Mouse (Mus musculus) heart, postnatal 0 days (tissue): ENCODE measurements around the gene Xpo1. TPM values are rescaled to one million over a fixed set of nuclear protein-coding genes. Genes with fewer than 3 reads are reported as not detected.
A peak's percentile ranks its signal among the peaks of the same experiment; 100 is the strongest.

Experiments used
- ATAC-seq: fragments of 200-750 bp; cut with Nextera tagmentation; 2 replicates; pipeline ENCODE4 v1.8.0; 2017; ENCODE audit warnings: low read depth, moderate number of reproducible peaks, moderate library complexity; ENCODE audit not compliant: insufficient read depth
- DNase-seq: peaks from one replicate; pipeline ENCODE4 v3.0.0-alpha.2; 2016; ENCODE audit warnings: low spot score
- H3K27ac ChIP-seq: fragments of 300-500 bp; sonication (generic); 2 replicates; pipeline ENCODE4 v1.5.1; 2014; ENCODE audit warnings: low read depth, mild to moderate bottlenecking
- H3K27me3 ChIP-seq: fragments of 300-500 bp; sonication (generic); 2 replicates; pipeline ENCODE4 v1.6.1; 2014; ENCODE audit warnings: low read length, mixed read lengths; ENCODE audit not compliant: control insufficient read depth, insufficient read depth
- H3K36me3 ChIP-seq: fragments of 300-500 bp; sonication (generic); replicated peaks from 2 replicates; pipeline ENCODE4 v1.6.1; 2014; ENCODE audit warnings: low read length, mixed read lengths; ENCODE audit not compliant: control insufficient read depth, insufficient read depth
- H3K4me1 ChIP-seq: fragments of 300-500 bp; sonication (generic); 2 replicates; pipeline ENCODE4 v1.6.1; 2014; ENCODE audit warnings: antibody characterized with exemption; ENCODE audit not compliant: control insufficient read depth, insufficient read depth
- H3K4me2 ChIP-seq: fragments of 300-500 bp; sonication (generic); 2 replicates; pipeline ENCODE4 v1.6.1; 2014; ENCODE audit warnings: low read depth, mild to moderate bottlenecking, low read length, moderate library complexity
- H3K4me3 ChIP-seq: fragments of 300-500 bp; sonication (generic); 2 replicates; pipeline ENCODE4 v1.5.1; 2014; ENCODE audit warnings: low read depth, low read length
- H3K9ac ChIP-seq: fragments of 300-500 bp; sonication (generic); replicated peaks from 2 replicates; pipeline ENCODE4 v1.6.1; 2014; ENCODE audit warnings: low read depth, low read length, mixed read lengths
- H3K9me3 ChIP-seq: fragments of 300-500 bp; sonication (generic); replicated peaks from 2 replicates; pipeline ENCODE4 v1.6.1; 2016; ENCODE audit warnings: low read length; ENCODE audit not compliant: control insufficient read depth
- CTCF ChIP-seq: IDR thresholded peaks from 2 replicates; pipeline ENCODE4 v1.5.1; 2016; ENCODE audit warnings: antibody characterized with exemption, control low read depth, low read depth
- EP300 ChIP-seq: IDR thresholded peaks from 2 replicates; pipeline ENCODE4 v1.6.1; 2016; ENCODE audit warnings: antibody characterized with exemption, low read depth
- WGBS: fragments of 180-500 bp; shearing (Covaris S2); extraction: QIAGEN DNeasy Blood & Tissue Kit; methylation state at CpG from one replicate; pipeline ENCODE4 v1.1.7; 2014; 5-methylcytosine and 5-hydroxymethylcytosine counted together
- polyA plus RNA-seq: library from polyadenylated mRNA; unstranded; fragments of >200 nt; fragmentation: Nextera tagmentation; extraction: Ambion mirVana; gene quantifications from 2 replicates; pipeline ENCODE4 v1.2.1, GENCODE M21; 2015
- total RNA-seq: library from RNA; depleted of rRNA; stranded (reverse); fragments of >200 nt; gene quantifications from 2 replicates; pipeline ENCODE4 v1.2.3, GENCODE M21; 2014; ENCODE audit warnings: low replicate concordance

Gene Xpo1
- total and polyA plus RNA-seq, 2 experiments from 2014 or later, result 21.2 to 38.4 TPM

DNA sequence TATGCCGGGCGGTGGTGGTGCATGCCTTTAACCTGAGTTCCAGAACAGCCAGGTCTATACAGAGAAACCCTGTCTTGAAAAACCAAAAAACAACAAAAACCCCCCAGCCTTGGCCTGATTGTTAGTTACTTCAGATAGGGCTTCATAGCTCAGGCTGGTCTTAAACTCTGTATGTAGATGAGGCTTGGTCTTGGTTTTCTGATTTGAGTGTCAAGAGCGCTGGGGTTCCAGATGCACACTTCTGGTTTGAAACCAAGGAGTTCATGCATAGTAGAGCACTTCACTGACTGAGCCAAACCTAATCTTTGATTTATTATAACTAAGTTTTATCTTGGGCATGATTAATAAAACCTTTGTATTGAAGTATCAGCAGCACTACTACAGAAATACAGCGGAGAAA is 3.2 kb downstream of the Xpo1 start:
- H3K4me2 ChIP-seq, result no peak overlapping the region
- ATAC-seq (no peak), DNase-seq (no peak)
- no peak overlapping the region for H3K9ac ChIP-seq
- H3K27ac ChIP-seq, result no peak overlapping the region; the same call in 1 of the 2 replicates
- TF ChIP-seq EP300 (no peak), CTCF (no peak)
- H3K9me3 ChIP-seq, result no peaks in the 10 kb centered on the region
- H3K4me3 ChIP-seq, result no peak overlapping the region
- no peaks in the 10 kb centered on the region for H3K27me3 ChIP-seq
- peaks cover 17% of the 10 kb centered on the region for H3K4me1 ChIP-seq
- peaks cover 23% of the 10 kb centered on the region for H3K36me3 ChIP-seq
- WGBS, result 66% methylated on average over 4 of the region's 4 CpGs

DNA sequence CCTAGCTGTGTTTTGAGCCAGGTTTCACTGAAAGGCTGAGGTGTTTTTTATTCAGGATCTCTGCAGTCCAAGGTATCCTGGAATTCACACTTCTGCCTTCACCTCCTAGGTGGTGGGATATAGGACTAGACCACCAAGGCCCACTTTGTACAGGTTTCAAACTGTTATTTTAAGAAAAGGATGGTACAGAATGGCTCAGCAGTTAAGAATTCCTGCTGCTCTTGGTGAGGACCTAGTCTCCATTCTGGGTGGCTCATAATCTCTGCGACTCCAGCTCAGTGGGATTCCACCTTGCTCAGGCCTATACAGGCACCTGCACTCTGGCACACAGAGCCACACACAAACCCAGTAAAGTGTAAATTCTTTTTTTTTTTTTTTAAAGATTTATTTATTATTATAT is 3.6 kb downstream of the Xpo1 start:
- H3K36me3 ChIP-seq, result peaks cover 26% of the 10 kb centered on the region
- H3K4me3 ChIP-seq, result no peak overlapping the region
- TF ChIP-seq EP300 (no peak), CTCF (no peak)
- H3K4me2 ChIP-seq, result no peak overlapping the region
- H3K27ac ChIP-seq, result no peak overlapping the region; the same call in 1 of the 2 replicates
- ATAC-seq, result no peak
- no peaks in the 10 kb centered on the region for H3K27me3 ChIP-seq
- peaks cover 17% of the 10 kb centered on the region for H3K4me1 ChIP-seq
- 43% methylated on average over 1 of the region's 1 CpGs for WGBS
- no peak for DNase-seq
- no peak overlapping the region for H3K9ac ChIP-seq
- H3K9me3 ChIP-seq, result no peaks in the 10 kb centered on the region

DNA sequence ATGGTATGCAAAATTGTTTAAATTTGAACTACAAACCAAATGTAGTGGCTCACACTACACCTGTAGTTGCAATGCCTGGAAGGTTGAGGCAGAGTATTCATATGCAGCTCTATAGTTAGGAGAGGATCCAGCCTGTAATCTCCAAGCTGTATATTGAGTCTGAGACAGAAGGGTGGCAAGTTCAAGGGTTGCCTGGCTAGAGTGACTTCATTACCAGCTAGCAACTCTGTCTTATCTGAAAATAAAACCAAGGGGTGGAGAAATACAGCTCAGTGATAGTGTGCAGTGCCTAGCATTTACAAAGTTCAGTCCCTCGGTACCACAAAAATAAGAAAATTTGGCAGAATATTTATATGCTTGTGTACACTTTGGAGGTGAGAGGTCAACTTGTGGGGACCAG is 4.3 kb downstream of the Xpo1 start:
- H3K27ac ChIP-seq, result no peak overlapping the region
- no peak overlapping the region for H3K4me2 ChIP-seq
- no peak overlapping the region for H3K9ac ChIP-seq
- 47% methylated on average over 1 of the region's 1 CpGs for WGBS
- H3K36me3 ChIP-seq, result peaks cover 28% of the 10 kb centered on the region
- H3K9me3 ChIP-seq, result no peaks in the 10 kb centered on the region
- no peaks in the 10 kb centered on the region for H3K27me3 ChIP-seq
- TF ChIP-seq CTCF (no peak), EP300 (no peak)
- no peak for ATAC-seq
- H3K4me1 ChIP-seq, result peaks cover 13% of the 10 kb centered on the region
- no peak for DNase-seq
- no peak overlapping the region for H3K4me3 ChIP-seq

DNA sequence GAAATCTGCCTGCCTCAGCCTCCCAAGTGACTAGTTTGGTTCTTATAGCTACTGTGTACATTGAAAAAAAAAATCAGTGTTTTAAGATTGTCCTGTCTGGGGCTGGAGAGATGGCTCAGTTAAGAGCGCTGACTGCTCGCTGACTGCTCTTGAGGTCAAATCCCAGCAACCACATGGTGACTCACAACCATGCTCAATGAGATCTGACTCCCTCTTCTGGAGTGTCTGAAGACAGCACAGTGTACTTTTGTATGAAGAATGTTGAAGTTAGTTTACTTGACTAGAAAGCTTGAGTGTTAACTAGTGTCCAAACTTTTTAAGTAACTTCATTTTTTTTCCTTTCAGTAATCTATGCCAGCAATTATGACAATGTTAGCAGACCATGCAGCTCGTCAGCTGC is 5.6 kb downstream of the Xpo1 start:
- H3K4me3 ChIP-seq, result no peak overlapping the region
- H3K9me3 ChIP-seq, result no peaks in the 10 kb centered on the region
- DNase-seq, result no peak
- H3K27me3 ChIP-seq, result no peaks in the 10 kb centered on the region
- peaks cover 13% of the 10 kb centered on the region for H3K4me1 ChIP-seq
- peaks cover 32% of the 10 kb centered on the region for H3K36me3 ChIP-seq
- TF ChIP-seq CTCF (no peak), EP300 (no peak)
- no peak overlapping the region for H3K4me2 ChIP-seq
- H3K9ac ChIP-seq, result no peak overlapping the region
- ATAC-seq, result no peak
- H3K27ac ChIP-seq, result no peak overlapping the region
- 66% methylated on average over 3 of the region's 3 CpGs for WGBS

DNA sequence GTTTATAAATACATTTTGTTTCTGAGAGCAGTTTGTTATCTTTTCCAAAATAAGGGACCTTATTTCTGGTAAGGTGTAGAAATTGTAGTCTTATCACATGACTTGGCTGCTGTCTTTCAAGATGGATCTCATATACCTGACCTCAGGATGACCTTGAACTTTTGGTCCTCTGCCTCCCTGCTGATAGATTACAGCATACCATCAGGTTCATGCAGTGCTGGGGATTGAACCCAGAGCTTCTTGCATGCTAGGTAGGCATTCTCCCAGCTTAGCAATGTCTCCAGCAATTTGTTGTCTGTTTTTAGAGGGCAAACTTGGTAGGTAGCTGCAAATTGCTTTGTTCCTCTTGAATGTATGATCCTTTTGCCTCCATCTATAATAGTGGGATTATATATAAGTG is 9.1 kb downstream of the Xpo1 start:
- Histone ChIP-seq H3K27ac (no peak overlapping the region), H3K4me1 (no peaks in the 10 kb centered on the region), H3K27me3 (no peaks in the 10 kb centered on the region), H3K4me2 (no peak overlapping the region), H3K4me3 (no peak overlapping the region), H3K9me3 (no peaks in the 10 kb centered on the region), H3K9ac (no peak overlapping the region), H3K36me3 (peaks cover 52% of the 10 kb centered on the region)
- ATAC-seq (no peak), DNase-seq (no peak)
- TF ChIP-seq CTCF (no peak), EP300 (no peak)

DNA sequence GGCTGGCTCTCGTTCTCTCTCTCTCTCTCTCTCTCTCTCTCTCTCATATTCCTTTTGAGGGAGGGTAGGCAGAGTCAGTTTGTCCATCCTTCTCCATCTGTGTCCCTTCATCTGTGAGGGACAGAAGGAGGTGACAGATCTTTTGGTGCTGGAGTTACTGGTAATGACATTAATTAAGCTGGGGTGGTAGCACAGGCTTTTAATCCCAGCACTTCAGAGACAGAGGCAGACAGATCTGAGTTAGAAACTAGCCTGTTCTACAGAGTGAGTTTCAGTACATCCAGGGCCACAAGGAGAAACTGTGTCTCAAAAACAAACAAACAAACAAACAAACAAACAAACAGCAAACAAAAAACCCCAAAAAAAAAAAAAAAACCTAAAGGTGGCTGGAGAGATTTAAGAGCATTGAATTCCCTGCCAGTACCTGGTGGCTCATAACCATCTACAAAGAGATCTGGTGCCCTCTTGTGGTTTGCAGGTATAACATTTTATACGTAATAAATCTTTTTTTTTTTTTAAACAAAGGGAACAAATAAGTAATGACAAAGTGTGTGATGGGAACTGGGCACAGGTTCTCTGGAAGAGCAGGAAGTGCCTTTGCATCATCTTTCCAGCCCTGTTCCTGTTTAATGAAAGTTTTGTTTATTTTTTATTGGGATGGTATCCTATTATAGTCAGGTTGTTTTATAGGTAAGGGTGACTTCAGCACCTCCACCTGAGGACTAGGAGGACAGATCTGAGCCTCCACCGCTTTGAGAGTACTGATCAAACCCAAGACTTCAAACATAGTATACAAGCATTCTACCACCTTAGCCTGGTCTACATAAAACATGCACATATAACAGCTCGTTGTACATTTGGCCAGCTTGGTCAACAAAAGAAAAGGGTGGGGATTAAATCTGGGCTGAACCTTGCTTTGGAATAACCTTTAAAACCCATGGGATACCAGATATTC is 16.2 kb downstream of the Xpo1 start:
- Histone ChIP-seq H3K27me3 (no peaks in the 10 kb centered on the region), H3K4me3 (no peak overlapping the region), H3K36me3 (peaks cover 74% of the 10 kb centered on the region), H3K9ac (no peak overlapping the region), H3K4me1 (no peaks in the 10 kb centered on the region), H3K27ac (no peak overlapping the region), H3K9me3 (no peaks in the 10 kb centered on the region), H3K4me2 (no peak overlapping the region)
- TF ChIP-seq CTCF, result peak; percentile 68
- no peak for TF ChIP-seq EP300
- WGBS, result 71% methylated on average over 4 of the region's 4 CpGs
- ATAC-seq, result 0 out of 2 replicates have a peak, but pooled peaks have one; percentile 27
- DNase-seq, result peak; percentile 75
